Mouse (Mus musculus): ENCODE measurements at regions not wholly inside any gene's neighbourhood (a gene's known extent, or its start where the extent isn't known, plus 50 kb on each side); places are given as distances from the start of the nearest gene placed in this dataset.

- TF ChIP-seq CTCF (IDR thresholded peaks at IDR 0.05; ENCODE audit: low read depth, low read length), result no peak
- TF ChIP-seq POLR2A (IDR thresholded peaks at IDR 0.05; ENCODE audit: borderline replicate concordance, low read depth, low read length), result no peak
Observed at GRCm38 (mm10) chr13:11210109-11210508, 849.5 kb upstream of the Chrm3 start.

Data from bone marrow macrophage, adult 2 months (primary cell).